Mouse (Mus musculus) limb, embryonic 15.5 days (tissue): ENCODE data around the gene Gm45785. TPM values are rescaled to one million over a fixed set of nuclear protein-coding genes. Genes with fewer than 3 reads are reported as not detected.

ENCODE experiments used
- ATAC-seq: fragments of 200-750 bp; cut with Nextera tagmentation; 2 replicates; pipeline ENCODE4 v1.8.0; 2017; ENCODE audit warnings: low read depth, moderate TSS enrichment; ENCODE audit not compliant: insufficient number of reproducible peaks, low FRiP score, low TSS enrichment
- H3K27ac ChIP-seq: fragments of 300-500 bp; sonication (generic); 2 replicates; pipeline ENCODE4 v1.5.1; 2015; ENCODE audit warnings: moderate library complexity, mild to moderate bottlenecking, inconsistent platforms
- H3K27me3 ChIP-seq: fragments of 300-500 bp; sonication (generic); 2 replicates; pipeline ENCODE4 v1.6.1; 2015; ENCODE audit warnings: inconsistent platforms
- H3K36me3 ChIP-seq: fragments of 300-500 bp; sonication (generic); 2 replicates; pipeline ENCODE4 v1.6.1; 2015; ENCODE audit warnings: inconsistent platforms
- H3K4me1 ChIP-seq: fragments of 300-500 bp; sonication (generic); 2 replicates; pipeline ENCODE4 v1.6.1; 2015; ENCODE audit warnings: inconsistent platforms
- H3K4me2 ChIP-seq: fragments of 300-500 bp; sonication (generic); 2 replicates; pipeline ENCODE4 v1.6.1; 2015; ENCODE audit warnings: mild to moderate bottlenecking, inconsistent platforms
- H3K4me3 ChIP-seq: fragments of 300-500 bp; sonication (generic); 2 replicates; pipeline ENCODE4 v1.5.1; 2015; ENCODE audit warnings: mild to moderate bottlenecking, inconsistent platforms
- H3K9ac ChIP-seq: fragments of 300-500 bp; sonication (generic); 2 replicates; pipeline ENCODE4 v1.6.1; 2015; ENCODE audit warnings: inconsistent platforms
- H3K9me3 ChIP-seq: fragments of 300-500 bp; sonication (generic); 2 replicates; pipeline ENCODE4 v1.6.1; 2016; ENCODE audit warnings: inconsistent platforms
- WGBS: fragments of 180-500 bp; shearing (Covaris S2); methylation state at CpG from one replicate; pipeline ENCODE4 v1.1.7; 2015; 5-methylcytosine and 5-hydroxymethylcytosine counted together
- polyA plus RNA-seq: library from polyadenylated mRNA; unstranded; fragments of >200 nt; fragmentation: Nextera tagmentation; extraction: Ambion mirVana; gene quantifications from 2 replicates; pipeline ENCODE4 v1.2.1, GENCODE M21; 2015

Gene Gm45785
- polyA plus RNA-seq, 1 experiment from 2014 or later, result not detected

- no peak overlapping the region for H3K4me3 ChIP-seq
- 0 out of 2 replicates have a peak, but pooled peaks cover 4% of the 10 kb centered on the region for H3K4me1 ChIP-seq
- no peak overlapping the region for H3K27ac ChIP-seq
- no peak overlapping the region for H3K9ac ChIP-seq
- no peaks in the 10 kb centered on the region for H3K9me3 ChIP-seq
- no peak overlapping the region for H3K4me2 ChIP-seq
- 34% methylated on average over 19 of the region's 19 CpGs for WGBS
- no peak for ATAC-seq
- H3K27me3 ChIP-seq, result peaks cover 24% of the 10 kb centered on the region
- no peaks in the 10 kb centered on the region for H3K36me3 ChIP-seq
These were observed 15.1 kb downstream of the Gm45785 start for GRCm38 (mm10) chr7:140840750-140841735.

DNA sequence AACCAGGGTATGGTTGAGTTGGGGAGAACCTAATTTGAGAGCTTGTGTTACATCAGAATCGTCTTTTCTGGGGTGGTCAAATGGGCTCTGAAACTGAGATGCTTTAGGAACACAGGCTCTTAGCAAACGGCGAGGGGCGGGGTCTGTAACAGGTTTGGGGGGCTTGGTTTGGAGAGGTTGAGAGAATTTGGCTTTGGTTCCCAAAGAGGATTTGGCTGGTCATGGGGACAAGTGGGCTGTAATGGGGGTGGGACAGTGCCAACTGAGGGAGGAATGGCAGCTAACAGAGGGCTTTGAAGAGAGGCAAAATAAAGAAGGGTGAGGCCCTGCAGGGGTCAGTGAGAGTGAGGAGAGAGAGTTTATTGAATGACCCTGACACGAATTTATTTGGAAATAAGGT lies 16.6 kb downstream of the Gm45785 start:
- no peak overlapping the region for H3K9ac ChIP-seq
- no peak overlapping the region for H3K4me2 ChIP-seq
- ATAC-seq, result no peak
- no peak overlapping the region for H3K27ac ChIP-seq
- whole genome bisulfite sequencing, result 48% methylated on average over 5 of the region's 5 CpGs
- H3K27me3 ChIP-seq, result peaks cover 29% of the 10 kb centered on the region
- no peak overlapping the region for H3K4me3 ChIP-seq
- no peaks in the 10 kb centered on the region for H3K9me3 ChIP-seq
- H3K4me1 ChIP-seq, result no peaks in the 10 kb centered on the region
- H3K36me3 ChIP-seq, result no peaks in the 10 kb centered on the region

GRCm38 (mm10) chr7:140836243-140837115 lies 19.7 kb downstream of the Gm45785 start:
- Histone ChIP-seq H3K4me3 (no peak overlapping the region), H3K9me3 (no peaks in the 10 kb centered on the region), H3K27ac (no peak overlapping the region), H3K9ac (no peak overlapping the region), H3K36me3 (no peaks in the 10 kb centered on the region), H3K27me3 (peaks cover 5% of the 10 kb centered on the region; the same call in 1 of the 2 replicates), H3K4me1 (no peaks in the 10 kb centered on the region), H3K4me2 (no peak overlapping the region)
- ATAC-seq, result no peak
- WGBS, result 77% methylated on average over 9 of the region's 9 CpGs

DNA sequence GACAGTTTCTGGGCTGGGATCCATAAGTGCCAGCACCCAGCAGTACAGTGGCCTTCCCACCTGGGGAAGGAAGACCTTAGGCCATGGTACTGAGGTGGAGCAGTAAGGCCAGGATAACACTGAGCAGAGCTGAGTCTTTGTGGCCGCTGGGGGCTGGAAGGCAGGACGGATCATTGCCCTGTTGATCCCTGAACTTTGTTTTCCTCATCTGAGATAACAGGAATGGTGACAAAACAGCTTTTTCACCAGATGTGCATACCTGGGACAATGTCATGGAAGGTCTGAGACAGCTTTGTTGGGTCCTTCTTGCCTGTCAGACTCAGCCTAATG lies 20.4 kb downstream of the Gm45785 start:
- H3K4me3 ChIP-seq, result no peak overlapping the region
- H3K9me3 ChIP-seq, result no peaks in the 10 kb centered on the region
- H3K4me2 ChIP-seq, result no peak overlapping the region
- no peak overlapping the region for H3K9ac ChIP-seq
- H3K27ac ChIP-seq, result no peak overlapping the region
- ATAC-seq, result 0 out of 2 replicates have a peak, but pooled peaks have one; percentile 1
- no peaks in the 10 kb centered on the region for H3K4me1 ChIP-seq
- 76% methylated on average over 2 of the region's 2 CpGs for WGBS
- H3K27me3 ChIP-seq, result 0 out of 2 replicates have a peak, but pooled peaks cover 5% of the 10 kb centered on the region
- H3K36me3 ChIP-seq, result no peaks in the 10 kb centered on the region

DNA sequence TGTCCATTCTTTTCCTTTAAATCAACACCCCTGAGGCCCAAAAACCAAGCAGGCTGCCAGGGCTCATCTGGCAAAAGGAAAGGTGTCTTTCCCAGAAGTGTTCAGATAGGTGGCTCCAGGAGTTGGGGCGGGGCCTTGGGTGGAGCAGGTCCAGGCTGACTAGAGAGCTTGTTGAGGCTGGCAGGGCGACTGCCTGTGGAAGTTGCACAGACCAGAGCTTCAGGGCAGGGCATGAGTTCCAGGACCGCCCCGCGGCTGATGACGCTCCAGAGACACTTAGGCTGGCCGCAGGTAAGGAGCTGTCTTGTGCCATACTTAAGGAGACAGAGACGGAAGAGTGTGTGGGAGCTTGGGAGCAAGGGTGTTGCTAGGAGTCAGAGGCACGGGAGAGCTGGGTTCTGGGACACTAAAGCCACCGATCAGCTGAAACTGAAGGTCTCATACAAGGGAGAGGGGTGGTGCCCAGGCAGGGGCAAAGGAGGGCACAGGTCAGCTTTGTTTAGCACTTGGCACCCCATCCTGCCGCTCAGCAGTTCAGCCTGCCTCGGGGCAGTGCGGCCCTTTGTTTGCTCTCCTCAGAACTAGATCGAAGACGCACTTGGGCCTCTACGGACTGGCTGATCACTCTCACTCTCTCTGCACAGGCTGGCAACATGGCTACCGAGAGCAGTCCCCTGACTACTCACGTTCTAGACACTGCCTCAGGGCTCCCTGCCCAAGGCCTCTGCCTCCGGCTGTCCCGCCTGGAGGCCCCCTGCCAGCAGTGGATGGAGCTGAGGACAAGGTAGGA lies 21.0 kb downstream of the Gm45785 start, which contains the start of gene Urah:
Gene Urah (plus strand): TSS at position 51 of the 790 bp plus-strand sequence.
- 0 out of 2 replicates have a peak, but pooled peaks cover 5% of the 10 kb centered on the region for H3K27me3 ChIP-seq
- H3K27ac ChIP-seq, result no peak within 1 kb of the TSS
- no peak within 1 kb of the TSS for H3K4me2 ChIP-seq
- no peaks in the 10 kb centered on the region for H3K9me3 ChIP-seq
- 43% methylated on average over 20 of the region's 20 CpGs for WGBS
- H3K9ac ChIP-seq, result no peak within 1 kb of the TSS
- no peaks in the 10 kb centered on the region for H3K4me1 ChIP-seq
- H3K36me3 ChIP-seq, result no peaks in the 10 kb centered on the region
- no peak within 1 kb of the TSS for H3K4me3 ChIP-seq
- ATAC-seq, result peak; percentile 26; the same call in 1 of the 2 replicates

DNA sequence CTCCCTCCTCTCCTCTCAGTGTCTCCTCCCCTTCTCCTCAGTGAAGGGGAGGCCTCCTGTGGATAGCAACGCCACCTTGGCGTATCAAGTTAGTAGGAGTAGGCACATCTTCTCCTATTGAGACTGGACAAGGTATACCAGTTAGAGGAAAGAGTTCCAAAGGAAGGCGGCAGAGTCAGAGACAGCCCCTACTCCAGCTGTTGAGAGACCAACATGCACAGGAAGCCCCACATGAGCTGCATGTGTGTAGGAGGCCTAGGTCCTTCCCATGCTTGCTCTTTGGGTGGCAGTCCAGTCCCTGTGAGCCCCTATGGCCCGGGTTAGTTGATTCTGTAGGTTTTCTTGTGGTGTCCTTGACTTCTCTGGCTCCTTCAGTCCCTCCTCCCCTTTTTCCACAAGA lies 22.8 kb downstream of the Gm45785 start:
- Histone ChIP-seq H3K27me3 (0 out of 2 replicates have a peak, but pooled peaks cover 5% of the 10 kb centered on the region), H3K4me2 (no peak overlapping the region), H3K4me1 (no peaks in the 10 kb centered on the region), H3K9ac (no peak overlapping the region), H3K4me3 (no peak overlapping the region), H3K36me3 (no peaks in the 10 kb centered on the region), H3K9me3 (no peaks in the 10 kb centered on the region), H3K27ac (no peak overlapping the region)
- WGBS, result 83% methylated on average over 4 of the region's 4 CpGs
- ATAC-seq, result no peak

DNA sequence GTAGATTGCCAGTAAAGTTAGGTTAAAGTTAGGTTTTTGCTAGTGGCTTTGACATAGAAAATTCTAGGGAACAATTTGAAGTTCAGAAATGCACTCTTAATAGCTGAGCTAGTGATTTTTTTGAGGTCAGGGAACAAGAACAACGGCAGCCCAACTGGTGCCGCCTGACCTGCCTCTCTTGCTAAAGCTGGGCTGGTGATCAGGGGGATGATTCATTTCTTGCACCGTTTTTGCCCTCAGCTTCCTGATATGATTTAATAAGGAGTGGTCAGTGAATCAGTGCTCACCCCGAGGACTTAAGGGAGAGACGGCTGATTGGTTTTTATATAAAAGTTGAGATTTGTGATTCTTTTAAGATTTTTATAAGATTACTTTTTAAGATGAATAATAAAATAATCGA lies 24.7 kb downstream of the Gm45785 start:
- Histone ChIP-seq H3K4me2 (no peak overlapping the region), H3K4me3 (no peak overlapping the region), H3K27ac (no peak overlapping the region), H3K36me3 (no peaks in the 10 kb centered on the region), H3K4me1 (no peaks in the 10 kb centered on the region), H3K9ac (no peak overlapping the region), H3K27me3 (0 out of 2 replicates have a peak, but pooled peaks cover 5% of the 10 kb centered on the region), H3K9me3 (no peaks in the 10 kb centered on the region)
- no peak for ATAC-seq
- 67% methylated on average over 6 of the region's 6 CpGs for WGBS

DNA sequence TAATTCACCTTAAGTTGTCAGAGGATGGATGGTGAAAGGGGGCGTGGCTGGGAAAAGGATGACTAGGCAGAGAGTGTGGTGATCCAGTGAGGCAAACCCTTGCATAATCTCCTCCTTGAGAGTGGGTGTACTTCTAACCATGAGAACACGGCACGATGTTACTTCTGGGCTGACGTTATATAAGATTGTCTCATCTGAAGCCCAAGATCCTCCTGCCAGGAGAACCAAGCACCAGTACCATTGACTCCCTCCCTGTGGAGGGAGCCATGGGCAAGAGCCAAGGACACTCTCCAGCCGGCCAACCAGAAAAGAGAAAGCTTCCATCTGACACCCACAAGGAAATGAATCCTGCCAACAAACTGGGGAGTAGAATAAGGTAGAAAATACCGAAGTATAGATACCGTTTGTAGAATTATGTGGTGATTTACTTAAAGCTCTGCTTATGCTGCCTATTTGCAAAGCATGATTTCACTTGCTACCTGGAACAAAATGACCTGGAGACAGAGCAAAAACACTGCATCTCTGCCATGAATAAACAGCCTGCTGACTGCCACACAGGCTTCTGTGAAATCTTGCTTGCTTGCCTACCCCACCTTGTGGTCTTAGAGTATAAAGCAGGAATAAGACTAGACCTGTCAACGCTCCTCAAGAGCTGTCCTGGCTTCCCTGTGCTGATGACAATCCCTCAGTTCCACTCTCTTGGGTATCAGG lies 27.8 kb downstream of the Gm45785 start:
- no peak overlapping the region for H3K4me2 ChIP-seq
- no peak for ATAC-seq
- H3K4me1 ChIP-seq, result no peaks in the 10 kb centered on the region
- no peaks in the 10 kb centered on the region for H3K9me3 ChIP-seq
- H3K36me3 ChIP-seq, result no peaks in the 10 kb centered on the region
- no peak overlapping the region for H3K9ac ChIP-seq
- H3K27me3 ChIP-seq, result no peaks in the 10 kb centered on the region
- 30% methylated on average over 8 of the region's 8 CpGs for WGBS
- H3K4me3 ChIP-seq, result no peak overlapping the region
- no peak overlapping the region for H3K27ac ChIP-seq

- H3K36me3 ChIP-seq, result no peaks in the 10 kb centered on the region
- no peak overlapping the region for H3K9ac ChIP-seq
- H3K4me2 ChIP-seq, result no peak overlapping the region
- ATAC-seq, result no peak
- 86% methylated on average over 4 of the region's 4 CpGs for WGBS
- no peaks in the 10 kb centered on the region for H3K9me3 ChIP-seq
- no peaks in the 10 kb centered on the region for H3K27me3 ChIP-seq
- no peak overlapping the region for H3K4me3 ChIP-seq
- H3K4me1 ChIP-seq, result peaks cover 8% of the 10 kb centered on the region; the same call in 1 of the 2 replicates
- H3K27ac ChIP-seq, result no peak overlapping the region
These were observed 33.4 kb downstream of the Gm45785 start for GRCm38 (mm10) chr7:140822731-140823130.

- WGBS, result under 1% methylated on average over 21 of the region's 21 CpGs
- peak within 1 kb of the TSS; percentile 35; the same call in 1 of the 2 replicates for H3K9ac ChIP-seq
- H3K4me3 ChIP-seq, result peak within 1 kb of the TSS; percentile 44
- 0 out of 2 replicates have a peak, but pooled peaks have one; percentile 44 for ATAC-seq
- H3K9me3 ChIP-seq, result no peaks in the 10 kb centered on the region
- H3K27ac ChIP-seq, result no peak within 1 kb of the TSS
- peak within 1 kb of the TSS; percentile 72 for H3K4me2 ChIP-seq
- peaks cover 8% of the 10 kb centered on the region; the same call in 1 of the 2 replicates for H3K4me1 ChIP-seq
- H3K27me3 ChIP-seq, result no peaks in the 10 kb centered on the region
- H3K36me3 ChIP-seq, result no peaks in the 10 kb centered on the region
These were observed 34.3 kb downstream of the Gm45785 start, which contains the start of gene Zfp941 for GRCm38 (mm10) chr7:140821653-140822329. Gene Zfp941 (minus strand): TSS chr7:140822178.
